Mouse (Mus musculus) lung, adult 2 months (tissue): Measurements from ENCODE around the gene Acot13. TPM values are rescaled to one million over a fixed set of nuclear protein-coding genes. Genes with fewer than 3 reads are reported as not detected.

Experiments
- DNase-seq: peaks from one replicate; pipeline ENCODE4 v3.0.0; 2022
- H3K4me1 ChIP-seq: fragments of 200-500 bp; 2 replicates; pipeline ENCODE4 v1.6.1; 2011; ENCODE audit warnings: low read length; ENCODE audit not compliant: control insufficient read depth, insufficient read depth
- H3K4me3 ChIP-seq: fragments of 200-500 bp; replicated peaks from 2 replicates; pipeline ENCODE3; 2011; ENCODE audit warnings: low read depth, mild to moderate bottlenecking, control low read depth, low read length; ENCODE audit errors: extremely low read depth
- CTCF ChIP-seq: fragments of 200-500 bp; IDR thresholded peaks from 2 replicates; pipeline ENCODE4 v1.5.1; 2011; ENCODE audit warnings: mild to moderate bottlenecking, low read length, control low read depth; ENCODE audit not compliant: insufficient read depth
- POLR2A ChIP-seq: fragments of 200-500 bp; IDR thresholded peaks from 2 replicates; pipeline ENCODE4 v1.6.1; 2011; ENCODE audit warnings: low read depth, mild to moderate bottlenecking, control low read depth, low read length, borderline replicate concordance; ENCODE audit errors: extremely low read depth
- WGBS: fragments of 180-500 bp; shearing (Covaris S2); methylation state at CpG from one replicate; pipeline ENCODE4 v1.1.7; 2018; 5-methylcytosine and 5-hydroxymethylcytosine counted together
- polyA plus RNA-seq: library from polyadenylated mRNA; depleted of rRNA; stranded (reverse); fragments of >200 nt; gene quantifications from 2 replicates; pipeline ENCODE4 v1.2.3, GENCODE M21; 2012; rRNA removed

Gene Acot13
- 32.3 and 32.6 TPM in 2 replicates for polyA plus RNA-seq

DNA sequence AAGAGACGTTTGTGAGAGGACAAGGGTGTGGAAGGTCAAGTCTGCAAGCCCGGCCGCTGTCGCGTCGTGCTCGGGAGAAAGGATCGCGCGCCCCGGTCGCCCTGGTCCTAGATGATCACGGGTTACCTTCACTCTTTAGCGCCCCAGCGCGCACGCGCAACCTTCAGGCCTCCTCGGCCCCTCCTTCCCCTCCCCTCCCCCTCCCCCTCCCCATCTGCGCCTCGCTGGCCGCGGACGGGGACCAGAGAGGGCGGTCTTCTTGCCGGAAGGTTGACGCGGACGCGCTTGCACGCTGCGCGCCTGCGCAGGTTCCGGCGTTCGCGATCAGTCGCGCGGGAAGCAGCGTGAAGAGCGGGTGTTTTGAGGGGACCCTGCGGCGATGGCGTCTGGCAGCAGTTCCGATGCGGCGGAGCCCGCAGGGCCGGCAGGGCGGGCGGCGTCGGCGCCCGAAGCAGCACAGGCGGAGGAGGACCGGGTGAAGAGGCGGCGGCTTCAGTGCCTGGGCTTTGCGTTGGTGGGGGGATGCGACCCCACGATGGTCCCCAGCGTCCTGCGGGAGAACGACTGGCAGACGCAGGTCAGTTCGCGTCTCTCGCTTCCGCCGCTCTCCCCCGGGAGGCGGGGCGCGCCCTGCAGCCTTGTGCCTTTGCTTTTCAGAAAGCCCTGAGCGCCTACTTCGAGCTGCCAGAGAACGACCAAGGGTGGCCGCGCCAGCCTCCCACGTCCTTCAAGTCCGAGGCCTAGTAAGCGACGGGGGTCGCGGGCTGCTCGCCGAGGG lies at the start of gene Acot13, which contains the start of gene Tdp2:
Gene Acot13, minus strand, starts transcription at position 188 of the 778 bp plus-strand sequence.
Gene Tdp2, plus strand, starts transcription at position 327 of the 778 bp plus-strand sequence.
- TF ChIP-seq POLR2A (peak; percentile 85), CTCF (no peak)
- peak within 1 kb of the TSS; percentile 81 for H3K4me3 ChIP-seq
- peaks cover 12% of the 10 kb centered on the region for H3K4me1 ChIP-seq
- DNase-seq: peak; percentile 87
- WGBS: under 1% methylated on average over 89 of the region's 90 CpGs

DNA sequence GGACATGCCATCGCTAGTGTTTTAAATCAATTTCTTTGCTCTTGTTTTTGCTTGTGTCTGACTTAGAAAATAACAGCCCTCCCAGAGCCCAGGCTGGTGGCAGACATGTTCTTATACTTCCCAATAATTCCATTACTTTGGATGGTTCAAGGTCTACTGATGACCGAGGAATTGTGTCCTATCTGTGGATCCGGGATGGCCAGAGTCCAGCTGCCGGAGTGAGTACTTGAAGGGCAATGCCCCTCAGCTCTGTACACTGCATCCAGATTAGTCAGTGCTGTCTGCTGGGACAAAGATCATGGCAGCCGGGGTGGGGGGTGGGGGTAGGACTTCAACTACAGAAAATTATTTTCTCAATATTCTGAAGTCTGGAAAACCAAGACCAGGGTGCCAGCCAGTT lies 49.4 kb upstream of the Acot13 start:
- H3K4me1 ChIP-seq: no peaks in the 10 kb centered on the region
- 87% methylated on average over 5 of the region's 5 CpGs for WGBS
- TF ChIP-seq CTCF (no peak), POLR2A (no peak)
- DNase-seq: no peak
- no peak overlapping the region for H3K4me3 ChIP-seq

DNA sequence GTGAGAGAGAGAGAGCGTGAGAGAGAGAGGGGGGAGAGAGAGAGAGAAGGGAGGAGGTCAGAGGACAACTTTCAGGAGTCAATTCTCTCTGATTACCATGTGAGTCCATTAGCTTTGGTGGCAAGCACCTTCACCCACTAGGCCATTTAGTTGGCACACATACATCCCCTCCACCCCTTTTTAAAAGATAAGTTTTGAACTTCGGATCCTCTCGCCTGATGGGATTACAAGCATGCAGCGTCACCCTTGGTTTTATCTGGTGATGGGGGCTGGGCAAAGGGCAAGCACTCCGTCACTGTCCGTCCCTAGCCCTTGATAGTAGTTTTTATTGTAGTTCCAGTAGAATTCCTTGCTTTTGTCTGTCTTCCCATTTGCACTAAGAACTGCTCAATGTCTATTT lies 48.9 kb upstream of the Acot13 start:
- no peak overlapping the region for H3K4me3 ChIP-seq
- H3K4me1 ChIP-seq: no peaks in the 10 kb centered on the region
- DNase-seq: no peak
- WGBS: 76% methylated on average over 6 of the region's 6 CpGs
- TF ChIP-seq CTCF (no peak), POLR2A (no peak)

DNA sequence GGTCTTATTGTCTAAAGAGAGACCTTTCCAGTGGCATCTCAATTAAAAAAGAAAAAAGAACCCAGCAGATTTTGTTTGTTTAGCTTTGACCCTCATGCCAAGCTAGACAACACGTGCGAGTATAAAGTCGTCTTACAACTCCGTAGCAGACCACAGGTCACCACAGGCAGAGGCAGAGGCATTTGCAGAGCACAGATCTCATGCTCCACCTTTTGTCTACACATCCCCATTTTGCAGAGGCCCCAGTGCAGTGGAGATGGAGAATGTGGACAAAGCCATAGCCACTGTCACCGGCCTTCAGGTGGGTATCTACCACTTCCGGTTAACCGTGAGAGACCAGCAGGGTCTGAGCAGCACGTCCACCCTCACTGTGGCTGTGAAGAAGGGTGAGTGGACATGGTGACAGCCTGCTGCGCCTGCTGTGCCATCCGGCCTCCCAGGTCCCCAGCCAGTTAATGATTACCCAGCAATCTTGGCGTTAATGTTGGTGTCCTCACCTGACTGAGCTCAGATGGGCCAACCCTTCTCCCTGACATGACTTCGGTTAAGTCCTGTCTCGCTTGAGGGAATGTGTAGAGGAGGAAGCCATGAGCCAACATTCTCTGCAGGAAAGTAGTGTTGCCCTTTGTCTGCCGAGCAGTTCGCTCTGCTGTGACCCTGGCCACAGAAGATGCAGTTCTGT lies 48.2 kb upstream of the Acot13 start:
- no peak for TF ChIP-seq CTCF
- no peak for TF ChIP-seq POLR2A
- no peak for DNase-seq
- Histone ChIP-seq H3K4me3 (no peak overlapping the region), H3K4me1 (no peaks in the 10 kb centered on the region)
- 82% methylated on average over 15 of the region's 15 CpGs for WGBS

DNA sequence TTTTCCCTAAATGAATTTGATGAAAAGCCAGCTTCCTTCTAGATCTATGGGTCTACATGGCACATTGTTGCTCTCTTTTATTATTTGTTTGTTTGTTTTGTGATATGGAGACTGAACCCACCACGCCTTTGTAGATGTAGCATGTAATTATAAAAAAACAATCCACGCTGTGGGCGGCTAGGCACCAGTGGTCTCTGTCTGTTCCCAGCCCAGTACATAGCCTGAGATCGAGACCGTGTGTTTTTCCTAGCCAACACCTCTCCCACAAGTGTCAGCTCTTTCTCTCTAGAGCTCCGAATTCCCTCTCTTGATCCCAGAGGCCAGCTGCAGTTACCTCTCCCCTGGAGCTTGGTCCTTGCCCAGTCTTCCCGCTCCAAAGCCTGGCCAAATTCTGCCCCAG lies 36.9 kb upstream of the Acot13 start:
- no peak for DNase-seq
- Histone ChIP-seq H3K4me3 (no peak overlapping the region), H3K4me1 (no peaks in the 10 kb centered on the region)
- 87% methylated on average over 7 of the region's 7 CpGs for WGBS
- TF ChIP-seq POLR2A (no peak), CTCF (no peak)

DNA sequence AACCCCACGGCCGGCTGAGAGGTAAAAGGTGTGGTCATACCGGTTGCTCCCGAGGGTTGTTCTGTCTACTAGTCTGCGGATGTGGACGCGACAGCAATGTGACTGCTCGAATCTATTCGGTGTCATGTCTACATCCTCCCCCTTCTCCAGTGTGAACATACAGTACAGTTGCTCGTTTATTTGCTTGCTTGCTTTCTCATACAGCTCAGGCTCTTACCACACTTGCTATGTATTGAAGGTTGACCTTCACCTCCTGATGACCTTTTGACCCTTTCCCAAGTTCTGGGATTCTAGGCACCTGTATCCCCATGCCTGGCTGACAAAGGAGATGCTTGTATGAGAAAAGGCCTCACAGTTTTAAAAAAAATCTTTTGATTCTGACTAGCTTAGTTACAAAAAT lies 36.4 kb upstream of the Acot13 start:
- 87% methylated on average over 10 of the region's 10 CpGs for WGBS
- no peak for DNase-seq
- Histone ChIP-seq H3K4me1 (no peaks in the 10 kb centered on the region), H3K4me3 (no peak overlapping the region)
- TF ChIP-seq POLR2A: no peak
- no peak for TF ChIP-seq CTCF

DNA sequence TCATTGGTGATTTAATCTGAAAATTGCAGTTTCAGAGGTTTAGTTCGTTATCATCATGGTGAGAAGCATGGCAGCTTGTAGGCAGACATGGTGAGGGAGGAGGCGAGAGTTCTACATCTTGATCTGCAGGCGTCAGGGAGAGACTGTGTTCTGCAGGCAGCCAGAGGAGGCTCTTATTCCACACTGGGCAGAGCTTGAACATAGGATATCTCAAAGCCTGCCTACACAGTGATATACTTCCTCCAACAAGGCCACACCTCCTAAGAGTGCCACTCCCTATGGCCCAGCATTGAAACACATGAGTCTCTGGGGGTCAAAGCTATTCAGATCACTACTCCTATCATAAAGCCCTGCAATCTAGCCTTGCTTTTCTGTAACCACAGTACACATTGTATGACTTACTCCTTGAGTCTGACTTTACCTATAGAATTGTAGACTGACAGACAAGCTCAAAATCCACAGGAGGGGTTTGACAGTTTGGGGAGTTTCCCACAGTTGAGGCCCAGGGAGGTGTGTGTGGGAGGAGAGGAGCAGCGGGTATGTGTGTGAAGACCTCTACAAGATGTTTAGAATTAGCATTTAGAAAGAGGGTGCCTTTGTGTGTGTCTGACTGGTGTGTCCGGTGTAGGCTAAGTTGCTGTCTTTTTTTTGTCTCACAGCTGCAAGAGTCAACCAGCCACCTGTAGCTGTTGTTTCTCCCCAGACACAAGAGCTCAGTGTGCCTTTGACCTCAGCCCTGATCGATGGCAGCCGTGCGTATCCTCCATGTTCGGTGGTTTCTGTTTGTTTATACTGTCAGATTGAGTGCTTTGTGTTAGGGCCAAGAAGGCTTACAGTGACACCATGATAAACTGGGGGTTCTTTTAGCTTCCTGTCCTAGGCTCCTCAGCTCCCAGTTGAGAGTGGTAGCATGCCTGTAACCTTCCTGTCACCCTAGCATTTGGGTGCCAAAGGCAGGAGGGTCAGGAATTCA lies 35.4 kb upstream of the Acot13 start:
- Histone ChIP-seq H3K4me3 (no peak overlapping the region), H3K4me1 (0 out of 2 replicates have a peak, but pooled peaks cover 2% of the 10 kb centered on the region)
- TF ChIP-seq CTCF (no peak), POLR2A (no peak)
- 55% methylated on average over 9 of the region's 9 CpGs for WGBS
- DNase-seq: no peak

DNA sequence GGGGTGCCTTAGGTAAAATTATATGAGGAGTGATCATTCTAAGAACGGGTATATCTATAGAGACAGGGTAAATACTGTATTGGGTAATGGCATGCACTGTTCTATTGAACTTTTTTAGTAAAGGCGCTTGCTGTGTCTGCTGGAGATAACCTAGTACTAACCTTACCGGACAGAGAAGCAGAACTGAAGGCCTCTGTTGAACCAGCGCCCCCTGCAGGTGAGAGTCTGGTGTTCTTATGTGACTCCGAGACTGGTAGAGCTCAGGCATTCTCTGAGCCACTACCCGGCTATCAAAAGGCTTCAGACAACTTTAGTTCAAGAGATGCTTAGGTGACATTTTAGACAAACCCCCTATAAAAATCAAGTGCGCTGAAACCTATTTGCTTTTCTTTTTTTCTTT lies 31.2 kb upstream of the Acot13 start:
- H3K4me1 ChIP-seq: 0 out of 2 replicates have a peak, but pooled peaks cover 2% of the 10 kb centered on the region
- TF ChIP-seq CTCF (peak; percentile 59), POLR2A (no peak)
- peak; percentile 56 for DNase-seq
- H3K4me3 ChIP-seq: no peak overlapping the region
- WGBS: 53% methylated on average over 7 of the region's 7 CpGs

DNA sequence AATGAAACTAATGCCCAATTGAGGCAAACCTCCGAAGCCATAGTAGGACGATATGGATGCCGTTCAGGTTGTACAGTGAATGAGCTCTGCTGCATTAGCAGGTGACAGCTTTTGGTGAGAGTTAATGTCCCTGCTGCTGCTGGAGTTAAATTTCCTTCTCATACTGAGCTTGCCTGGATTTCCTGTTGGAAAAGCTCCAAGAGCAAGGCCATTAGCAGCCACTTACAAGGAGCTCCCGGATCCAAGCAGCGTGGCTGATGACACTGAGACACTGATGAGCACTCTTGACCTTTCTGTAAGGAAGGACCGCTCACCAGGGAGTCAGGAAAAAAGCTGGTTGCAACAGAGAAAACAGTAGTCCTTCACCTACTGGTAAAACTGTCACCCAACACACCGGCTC lies 30.7 kb upstream of the Acot13 start:
- 32% methylated on average over 7 of the region's 7 CpGs for WGBS
- DNase-seq: no peak
- no peak for TF ChIP-seq POLR2A
- no peak for TF ChIP-seq CTCF

More for the DNA sequence above, 30.7 kb upstream of the Acot13 start:
- no peak overlapping the region for H3K4me3 ChIP-seq
- H3K4me1 ChIP-seq: 0 out of 2 replicates have a peak, but pooled peaks cover 2% of the 10 kb centered on the region
